Mouse (Mus musculus) forebrain, embryonic 14.5 days (tissue): ENCODE data around the gene Dolk. TPM values are rescaled to one million over a fixed set of nuclear protein-coding genes. Genes with fewer than 3 reads are reported as not detected.

Experiments used
- ATAC-seq: fragments of 200-750 bp; cut with Nextera tagmentation; 2 replicates; pipeline ENCODE4 v1.8.0; 2017; ENCODE audit warnings: mild to moderate bottlenecking, moderate library complexity
- DNase-seq: peaks from one replicate; pipeline ENCODE4 v3.0.0-alpha.2; 2015; ENCODE audit warnings: low spot score
- H3K27ac ChIP-seq: fragments of 300-500 bp; sonication (generic); 2 replicates; pipeline ENCODE4 v1.5.1; 2014; ENCODE audit warnings: low read depth, mild to moderate bottlenecking, control low read depth, low read length, moderate library complexity
- H3K27me3 ChIP-seq: fragments of 300-500 bp; sonication (generic); replicated peaks from 2 replicates; pipeline ENCODE4 v1.6.1; 2014; ENCODE audit warnings: low read length, control low read depth, mixed read lengths; ENCODE audit not compliant: control insufficient read depth, insufficient read depth
- H3K36me3 ChIP-seq: fragments of 300-500 bp; sonication (generic); 2 replicates; pipeline ENCODE4 v1.6.1; 2014; ENCODE audit warnings: low read length, control low read depth; ENCODE audit not compliant: control insufficient read depth, insufficient read depth
- H3K4me1 ChIP-seq: fragments of 300-500 bp; sonication (generic); 2 replicates; pipeline ENCODE4 v1.6.1; 2014; ENCODE audit warnings: antibody characterized with exemption, low read length, control low read depth; ENCODE audit not compliant: control insufficient read depth, insufficient read depth
- H3K4me2 ChIP-seq: fragments of 300-500 bp; sonication (generic); 2 replicates; pipeline ENCODE4 v1.6.1; 2014; ENCODE audit warnings: mild to moderate bottlenecking, control low read depth, low read length
- H3K4me3 ChIP-seq: fragments of 300-500 bp; sonication (generic); 2 replicates; pipeline ENCODE4 v1.5.1; 2014; ENCODE audit warnings: low read depth, low read length, control low read depth
- H3K9ac ChIP-seq: fragments of 300-500 bp; sonication (generic); 2 replicates; pipeline ENCODE4 v1.6.1; 2014; ENCODE audit warnings: mild to moderate bottlenecking, low read length, control low read depth, moderate library complexity
- H3K9me3 ChIP-seq: fragments of 300-500 bp; sonication (generic); replicated peaks from 2 replicates; pipeline ENCODE4 v1.6.1; 2016; ENCODE audit warnings: low read length, control low read depth, mixed read lengths; ENCODE audit not compliant: control insufficient read depth
- WGBS: fragments of 180-500 bp; shearing (Covaris S2); extraction: QIAGEN DNeasy Blood & Tissue Kit; methylation state at CpG from one replicate; pipeline ENCODE4 v1.1.7; 2014; 5-methylcytosine and 5-hydroxymethylcytosine counted together
- polyA plus RNA-seq: library from polyadenylated mRNA; unstranded; fragments of >200 nt; fragmentation: Nextera tagmentation; extraction: Ambion mirVana; gene quantifications from 2 replicates; pipeline ENCODE4 v1.2.1, GENCODE M21; 2014

The Dolk gene
- polyA plus RNA-seq, 1 experiment from 2014 or later = 30.2 TPM

GRCm38 (mm10) chr2:30311481-30311880 is 25.3 kb upstream of the Dolk start:
- DNase-seq (no peak), ATAC-seq (no peak)
- Histone ChIP-seq H3K9me3 (no peaks in the 10 kb centered on the region), H3K27me3 (no peaks in the 10 kb centered on the region), H3K27ac (no peak overlapping the region), H3K9ac (no peak overlapping the region), H3K36me3 (peaks cover 99% of the 10 kb centered on the region), H3K4me2 (no peak overlapping the region), H3K4me3 (no peak overlapping the region), H3K4me1 (no peaks in the 10 kb centered on the region)
- 88% methylated on average over 2 of the region's 2 CpGs for WGBS

DNA sequence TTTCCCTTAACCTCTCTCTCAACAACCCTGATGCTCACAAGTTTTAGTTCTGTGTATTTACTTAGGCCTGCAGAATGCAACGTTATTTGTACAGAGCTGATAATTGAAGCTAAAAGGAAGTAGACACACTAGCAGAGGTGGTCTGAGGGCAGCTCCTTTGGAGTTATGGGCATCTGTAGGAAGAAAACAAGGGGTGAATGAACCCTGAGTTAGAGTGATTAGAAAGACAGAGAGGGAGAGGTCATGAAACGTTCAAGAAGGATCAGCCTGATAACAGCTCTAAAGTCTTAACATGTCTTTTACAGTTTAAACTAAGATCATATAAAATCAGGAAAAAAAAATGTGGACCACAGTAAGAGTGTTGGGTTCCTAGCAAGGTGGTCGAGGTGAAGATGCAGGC is 23.2 kb upstream of the Dolk start:
- Histone ChIP-seq H3K9ac (no peak overlapping the region), H3K27ac (no peak overlapping the region), H3K27me3 (no peaks in the 10 kb centered on the region), H3K4me2 (no peak overlapping the region), H3K9me3 (no peaks in the 10 kb centered on the region), H3K4me3 (no peak overlapping the region), H3K36me3 (peaks cover 99% of the 10 kb centered on the region), H3K4me1 (no peaks in the 10 kb centered on the region)
- ATAC-seq = no peak
- 89% methylated on average over 3 of the region's 3 CpGs for WGBS
- DNase-seq = no peak

DNA sequence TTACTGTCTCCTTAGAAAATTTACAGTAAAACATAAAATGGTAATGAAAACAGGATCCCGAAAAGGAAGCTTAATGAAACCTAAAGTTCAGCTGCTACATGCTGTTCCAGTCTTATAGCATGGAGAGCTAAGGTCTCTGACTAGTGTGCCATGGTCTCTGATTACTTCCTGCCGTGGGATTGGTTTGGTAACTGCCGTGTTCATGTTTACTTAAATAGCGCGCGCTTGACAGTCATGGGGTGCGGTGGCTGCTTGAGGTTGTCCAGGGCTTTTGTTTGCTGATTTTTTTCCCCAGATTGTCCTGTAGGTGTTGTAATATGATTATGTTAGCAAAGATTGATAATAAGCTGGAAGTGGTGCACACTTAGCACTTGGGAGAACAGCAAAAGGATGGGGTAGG is 20.0 kb upstream of the Dolk start:
- Histone ChIP-seq H3K9ac (no peak overlapping the region), H3K27me3 (no peaks in the 10 kb centered on the region), H3K9me3 (no peaks in the 10 kb centered on the region), H3K4me3 (no peak overlapping the region), H3K4me1 (no peaks in the 10 kb centered on the region), H3K36me3 (peaks cover 100% of the 10 kb centered on the region), H3K4me2 (no peak overlapping the region), H3K27ac (no peak overlapping the region)
- DNase-seq (no peak), ATAC-seq (no peak)
- 95% methylated on average over 7 of the region's 7 CpGs for WGBS

GRCm38 (mm10) chr2:30299966-30300365 is 13.8 kb upstream of the Dolk start:
- Histone ChIP-seq H3K4me1 (no peaks in the 10 kb centered on the region), H3K36me3 (peaks cover 83% of the 10 kb centered on the region)
- 90% methylated on average over 5 of the region's 5 CpGs for WGBS

DNA sequence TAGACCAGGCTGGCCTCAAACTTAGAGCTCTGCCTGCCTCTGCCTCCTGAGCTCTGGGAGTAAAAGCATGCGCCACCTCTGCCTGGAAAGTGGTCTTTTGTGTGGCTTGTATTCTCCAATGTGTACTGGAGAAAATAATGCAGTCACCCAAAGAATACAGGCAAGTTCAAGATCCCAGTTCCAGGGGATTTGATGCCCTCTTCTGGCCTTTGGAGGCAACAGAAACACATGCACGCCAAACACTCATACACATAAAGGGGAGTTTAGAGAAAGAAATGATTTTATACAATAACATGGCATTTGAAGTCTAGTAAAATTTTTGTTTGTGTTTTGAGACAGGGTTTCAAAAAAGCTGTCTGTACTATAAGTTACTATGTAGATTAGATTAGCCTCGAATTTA is 13.4 kb upstream of the Dolk start:
- WGBS = 75% methylated on average over 3 of the region's 3 CpGs
- no peak overlapping the region for H3K9ac ChIP-seq
- no peak for DNase-seq

More at GRCm38 (mm10) chr2:30299966-30300365, 13.8 kb upstream of the Dolk start:
- DNase-seq (no peak), ATAC-seq (no peak)
- Histone ChIP-seq H3K27ac (no peak overlapping the region), H3K4me3 (no peak overlapping the region), H3K9ac (no peak overlapping the region), H3K4me2 (no peak overlapping the region), H3K9me3 (no peaks in the 10 kb centered on the region), H3K27me3 (no peaks in the 10 kb centered on the region)

GRCm38 (mm10) chr2:30287027-30287373 is 866 bp upstream of the Dolk start:
- Histone ChIP-seq H3K27me3 (no peaks in the 10 kb centered on the region), H3K27ac (no peak overlapping the region), H3K36me3 (peaks cover 12% of the 10 kb centered on the region; the same call in 1 of the 2 replicates), H3K4me2 (peak overlapping the region; percentile 93), H3K4me3 (peak overlapping the region; percentile 95), H3K9ac (peak overlapping the region; percentile 92), H3K9me3 (no peaks in the 10 kb centered on the region), H3K4me1 (peaks cover 18% of the 10 kb centered on the region)
- WGBS = under 1% methylated on average over 10 of the region's 10 CpGs
- ATAC-seq (no peak), DNase-seq (peak; percentile 51)

More for the DNA sequence above, 13.4 kb upstream of the Dolk start:
- no peak overlapping the region for H3K4me3 ChIP-seq
- H3K4me1 ChIP-seq = no peaks in the 10 kb centered on the region
- no peaks in the 10 kb centered on the region for H3K27me3 ChIP-seq
- no peak for ATAC-seq
- H3K9me3 ChIP-seq = no peaks in the 10 kb centered on the region
- no peak overlapping the region for H3K27ac ChIP-seq
- no peak overlapping the region for H3K4me2 ChIP-seq
- H3K36me3 ChIP-seq = peaks cover 78% of the 10 kb centered on the region

GRCm38 (mm10) chr2:30285416-30286181 is 535 bp downstream of the Dolk start:
- Histone ChIP-seq H3K4me1 (peaks cover 18% of the 10 kb centered on the region), H3K4me2 (peak overlapping the region; percentile 93), H3K36me3 (peaks cover 9% of the 10 kb centered on the region; the same call in 1 of the 2 replicates), H3K27me3 (no peaks in the 10 kb centered on the region), H3K9me3 (no peaks in the 10 kb centered on the region), H3K4me3 (peak overlapping the region; percentile 95), H3K9ac (peak overlapping the region; percentile 92), H3K27ac (no peak overlapping the region)
- WGBS = 15% methylated on average over 38 of the region's 38 CpGs
- peak; percentile 68 for ATAC-seq
- DNase-seq = no peak

- ATAC-seq (no peak), DNase-seq (no peak)
- Histone ChIP-seq H3K27ac (no peak overlapping the region), H3K27me3 (no peaks in the 10 kb centered on the region), H3K9ac (no peak overlapping the region), H3K4me1 (peaks cover 18% of the 10 kb centered on the region), H3K9me3 (no peaks in the 10 kb centered on the region), H3K36me3 (0 out of 2 replicates have a peak, but pooled peaks cover 10% of the 10 kb centered on the region), H3K4me3 (peak overlapping the region; percentile 95), H3K4me2 (peak overlapping the region; percentile 93)
- 90% methylated on average over 5 of the region's 5 CpGs for WGBS
Observed at GRCm38 (mm10) chr2:30285004-30285403, 1.1 kb downstream of the Dolk start.

GRCm38 (mm10) chr2:30283193-30283592 is 2.9 kb downstream of the Dolk start:
- 93% methylated on average over 2 of the region's 2 CpGs for WGBS

More at GRCm38 (mm10) chr2:30283193-30283592, 2.9 kb downstream of the Dolk start:
- Histone ChIP-seq H3K36me3 (0 out of 2 replicates have a peak, but pooled peaks cover 12% of the 10 kb centered on the region), H3K9me3 (no peaks in the 10 kb centered on the region), H3K4me1 (peaks cover 18% of the 10 kb centered on the region), H3K4me3 (no peak overlapping the region), H3K27ac (no peak overlapping the region), H3K27me3 (no peaks in the 10 kb centered on the region), H3K4me2 (no peak overlapping the region), H3K9ac (no peak overlapping the region)
- DNase-seq (no peak), ATAC-seq (no peak)
